Mouse (Mus musculus): ENCODE measurements around the gene Pcbp2. TPM values are rescaled to one million over a fixed set of nuclear protein-coding genes. Genes with fewer than 3 reads are reported as not detected.

Pcbp2 gene
- polyA plus RNA-seq, 3 experiments from 2014 or later: 156 to 225 (median 201) TPM

DNA sequence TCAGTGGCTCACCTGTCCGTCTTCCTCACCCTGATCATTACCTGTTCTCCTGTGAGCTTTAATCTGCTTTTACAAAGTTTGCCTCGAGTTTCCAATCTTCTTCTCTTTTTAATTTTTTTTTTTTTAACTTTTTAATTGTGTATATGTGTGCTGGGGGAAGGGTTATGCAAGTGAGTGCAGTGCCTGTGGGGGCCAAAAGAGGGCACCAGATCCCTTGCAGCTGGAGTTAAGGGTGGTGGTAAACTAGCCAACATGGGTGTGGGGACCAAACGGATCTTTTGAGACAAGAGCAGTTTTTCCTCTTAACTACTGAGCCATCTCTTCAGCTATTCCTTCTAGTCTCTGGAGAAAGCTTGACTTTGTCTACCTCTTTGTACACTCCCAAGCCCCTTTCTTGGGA, 57.6 kb downstream of the Pcbp2 start:
- no peak for ATAC-seq

DNA sequence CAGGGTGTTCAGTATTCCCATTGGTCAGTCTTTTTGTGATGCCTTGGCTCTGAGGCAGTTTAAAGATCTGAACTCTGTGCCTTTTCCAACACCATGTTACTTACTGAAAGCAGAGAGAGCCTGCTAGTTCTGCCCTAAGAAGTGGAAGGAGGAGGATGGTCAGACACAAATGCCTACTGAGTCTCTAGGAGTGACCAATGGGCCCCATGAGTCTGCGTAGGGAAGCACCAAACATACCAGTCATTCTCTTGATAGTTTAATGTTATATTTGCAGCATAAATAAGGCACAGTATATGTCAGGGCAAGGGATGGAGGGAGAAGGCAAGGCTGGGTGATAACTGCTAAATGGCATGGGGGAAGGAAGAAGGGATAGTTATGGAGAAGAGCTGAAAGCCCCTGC, 58.1 kb downstream of the Pcbp2 start:
- ATAC-seq: no peak

DNA sequence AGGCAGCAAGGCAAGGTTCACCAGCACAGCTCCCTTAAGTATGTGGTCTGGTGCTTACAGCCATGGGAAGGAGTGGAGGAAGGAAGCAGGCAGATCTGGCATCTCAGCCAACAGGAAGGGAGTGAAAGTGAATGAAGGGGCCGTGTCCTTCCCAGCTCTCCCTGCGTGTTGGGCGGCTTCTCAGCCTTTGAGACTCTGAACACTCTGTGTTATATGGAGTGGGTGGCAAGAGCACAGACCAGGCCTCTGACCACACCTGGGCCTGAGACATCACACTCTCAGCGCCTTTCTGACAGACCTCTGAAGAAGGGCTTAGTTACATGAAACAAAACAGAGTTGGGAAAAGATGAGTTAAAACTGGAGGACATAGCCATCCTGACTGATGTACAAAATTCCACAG, 60.2 kb downstream of the Pcbp2 start:
- no peak for ATAC-seq

DNA sequence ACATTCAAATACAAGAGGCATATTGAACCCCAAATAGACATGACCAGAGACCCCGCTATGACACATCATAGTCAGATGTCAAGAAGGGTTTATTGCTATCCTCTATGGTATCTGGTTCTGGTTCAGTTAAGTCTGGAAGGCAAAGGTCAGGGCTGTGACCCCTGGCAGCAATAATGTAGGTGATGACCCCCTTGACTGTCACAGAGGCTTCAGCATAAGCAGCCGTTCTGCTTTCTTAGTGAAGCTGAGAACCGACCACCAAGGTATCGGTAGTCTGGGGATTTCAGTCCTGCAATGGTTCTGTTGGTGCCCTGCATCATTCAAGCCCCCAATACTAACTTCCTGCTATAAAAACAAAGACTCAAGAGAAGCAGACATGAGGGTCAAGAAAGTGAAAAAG, 61.2 kb downstream of the Pcbp2 start:
- no peak for ATAC-seq

DNA sequence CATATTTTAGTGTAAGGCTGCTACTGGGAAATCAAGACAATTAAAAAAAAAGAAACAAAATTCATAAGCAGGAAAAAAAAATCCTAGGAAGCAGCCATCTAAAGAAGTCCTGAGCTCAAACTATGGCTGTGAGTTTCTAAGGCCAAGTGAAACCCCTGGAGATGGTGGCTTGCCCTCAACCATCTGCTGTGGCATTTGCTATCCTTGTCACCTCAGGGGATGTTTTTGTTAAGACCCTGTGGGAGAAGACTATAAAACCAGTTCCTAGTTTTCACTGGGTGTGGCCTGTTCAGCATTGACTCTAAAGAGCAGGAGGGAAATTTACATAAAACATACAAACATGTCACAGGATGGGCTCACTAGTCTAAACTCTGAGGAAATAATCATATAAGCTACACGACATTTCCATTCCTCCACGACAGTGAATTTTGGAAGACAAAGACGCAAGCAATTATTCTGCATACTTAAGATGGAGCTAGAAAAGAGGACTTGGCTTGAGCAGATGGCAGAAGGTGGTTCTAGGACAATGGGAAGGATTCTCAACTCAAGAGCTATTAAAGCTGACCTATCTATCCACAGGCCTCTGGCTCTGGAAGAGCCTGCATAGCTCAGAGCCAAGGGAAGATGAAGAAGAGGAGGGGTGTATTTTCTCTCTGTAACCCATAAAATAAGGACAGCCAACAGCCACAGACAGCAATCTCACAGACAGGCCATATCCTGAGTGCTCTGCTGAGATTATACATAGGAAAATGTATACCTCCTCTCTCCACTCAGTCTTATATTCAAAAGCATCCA, 62.0 kb downstream of the Pcbp2 start:
- ATAC-seq: no peak

DNA sequence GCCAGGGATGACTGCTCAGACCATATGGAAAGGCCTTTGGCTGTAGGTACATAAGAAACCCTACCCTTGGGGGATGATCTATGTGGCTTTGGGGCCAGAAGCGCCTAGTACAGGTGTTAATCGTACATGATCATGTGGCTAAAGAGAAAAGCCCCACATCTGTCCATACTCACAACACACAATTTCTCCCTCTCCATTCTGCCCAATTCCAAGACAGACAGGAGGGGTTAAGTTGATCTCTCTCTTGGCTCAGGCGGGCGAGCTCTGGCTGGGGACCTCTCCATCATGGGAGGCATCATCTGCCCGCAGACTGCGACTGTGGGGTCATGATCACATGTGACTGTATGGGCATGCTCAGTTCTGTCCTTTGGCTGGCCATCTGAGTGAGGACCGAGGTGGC, 63.6 kb downstream of the Pcbp2 start:
- no peak for ATAC-seq

DNA sequence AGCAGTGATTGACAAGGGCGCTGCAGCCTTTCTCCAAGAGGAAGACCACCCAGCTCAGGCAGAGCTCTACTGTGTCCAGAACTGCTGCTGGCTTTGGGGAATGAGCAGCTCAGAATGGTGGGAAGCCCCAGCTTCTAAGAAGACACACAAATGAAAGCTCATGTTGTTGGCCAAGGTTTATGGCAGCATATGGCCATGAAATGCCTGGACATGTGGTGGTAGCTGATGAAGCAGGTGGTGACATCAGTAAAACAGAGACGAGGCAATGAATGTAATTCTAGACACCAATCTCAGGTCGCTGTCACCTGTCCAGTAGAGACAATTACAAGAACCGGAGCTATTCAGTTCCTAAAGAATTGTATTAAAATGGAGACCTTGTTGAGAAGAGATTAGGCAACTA, 74.5 kb downstream of the Pcbp2 start:
- no peak for ATAC-seq

DNA sequence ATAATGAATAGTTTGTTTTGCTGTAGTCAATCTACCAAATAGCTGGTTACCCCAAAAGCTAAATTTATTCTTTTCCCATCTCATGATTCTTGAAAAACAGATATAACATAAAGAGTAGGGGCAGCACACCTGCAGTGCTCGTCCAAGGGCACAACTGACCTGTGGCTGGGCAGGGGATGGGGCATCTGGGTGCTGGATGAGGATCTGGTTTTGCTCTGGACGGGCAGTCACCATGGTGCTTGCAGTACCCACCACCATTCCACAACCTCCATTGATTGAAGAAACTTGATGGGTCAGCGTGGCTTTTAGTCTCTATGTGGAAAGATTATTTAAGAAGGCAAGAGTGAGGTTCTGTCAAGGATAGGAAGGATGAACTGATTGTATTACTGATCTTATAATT, 75.9 kb downstream of the Pcbp2 start:
- no peak for ATAC-seq

DNA sequence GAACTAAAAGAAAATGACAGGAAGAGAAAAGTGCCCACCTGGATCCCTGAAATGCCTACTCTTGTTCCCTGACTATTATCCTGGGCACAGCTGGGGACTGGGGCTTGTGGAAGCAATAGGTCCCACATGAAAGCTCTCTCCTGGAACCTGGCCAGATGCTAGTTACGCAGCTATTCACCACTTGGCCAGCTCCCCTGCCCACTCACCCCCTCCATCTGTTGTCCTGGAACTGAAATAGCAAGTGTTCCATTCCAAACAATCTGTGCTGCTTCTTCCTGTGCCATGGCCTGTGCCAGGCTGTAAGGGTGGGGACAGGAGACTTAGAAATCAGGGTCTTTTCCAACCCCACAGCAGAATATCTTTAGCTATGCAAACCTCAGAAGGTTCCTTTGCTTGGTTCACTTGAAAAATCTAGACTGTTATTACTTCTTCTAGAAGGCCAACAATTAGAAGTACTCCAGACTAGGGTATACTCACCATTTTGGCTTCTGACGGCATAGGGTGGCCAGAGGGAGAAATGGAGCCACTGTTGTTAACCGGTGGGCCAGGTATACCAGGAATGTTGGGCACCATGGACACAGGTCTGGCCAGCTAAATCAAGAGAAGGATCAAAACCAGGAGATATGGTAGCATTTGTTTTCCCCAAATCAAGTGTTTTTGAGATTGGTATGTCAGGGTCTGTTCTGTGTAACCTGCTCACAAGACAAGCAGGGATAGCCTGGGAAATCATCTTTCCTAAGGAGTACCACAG, 76.5 kb downstream of the Pcbp2 start:
- ATAC-seq: no peak

DNA sequence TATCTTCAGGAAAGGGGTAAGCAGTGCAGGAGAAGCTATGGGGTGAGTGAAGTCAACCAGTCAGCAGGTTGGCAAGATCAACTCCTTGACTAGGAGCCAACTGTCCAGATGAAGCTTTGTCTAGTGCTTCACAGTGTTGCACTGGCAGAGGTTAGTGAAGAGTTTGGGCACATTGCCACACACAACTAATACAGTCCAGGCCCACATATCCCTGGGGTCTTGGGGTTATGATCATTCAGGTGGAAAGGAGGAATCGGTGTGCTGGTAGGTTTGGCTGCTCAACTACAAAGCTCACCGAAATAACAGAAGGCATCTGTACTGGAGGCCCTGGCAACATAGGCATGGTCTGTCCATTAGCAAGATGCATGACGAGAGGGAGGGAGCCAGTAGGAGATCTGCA, 77.1 kb downstream of the Pcbp2 start:
- no peak for ATAC-seq

Other genes starting within 250 kb of the Pcbp2 start
- gene Itgb7, start 238.6 kb upstream of the Pcbp2 start, polyA plus RNA-seq (2017; shearing (Covaris generic)): 100 to 1,000 TPM; 364 to 513 (median 397) TPM
- gene Rarg, start 213.0 kb upstream of the Pcbp2 start, polyA plus RNA-seq (2017; shearing (Covaris generic)): 10 to 100 TPM; 15.5 to 18.4 (median 18.3) TPM
- not detected for gene Gm9918, start 200.0 kb upstream of the Pcbp2 start, polyA plus RNA-seq (2017; shearing (Covaris generic))
- 10 to 100 TPM; 30.8 to 33.1 (median 31.8) TPM for gene Mfsd5, start 191.1 kb upstream of the Pcbp2 start, polyA plus RNA-seq (2017; shearing (Covaris generic))
- 10 to 100 TPM in 1 of 3 experiments, 1 to 10 TPM in 2; 1.9 to 17.9 (median 3.2) TPM for gene Espl1, start 174.3 kb upstream of the Pcbp2 start, polyA plus RNA-seq (2017; shearing (Covaris generic))
- 1,000 to 10,000 TPM in 2 of 3 experiments, 100 to 1,000 TPM in 1; 936 to 1,841 (median 1,443) TPM for gene Pfdn5, start 144.4 kb upstream of the Pcbp2 start, polyA plus RNA-seq (2017; shearing (Covaris generic))
- gene Myg1, start 138.8 kb upstream of the Pcbp2 start, polyA plus RNA-seq (2017; shearing (Covaris generic)): 100 to 1,000 TPM; 102 to 153 (median 123) TPM
- 10 to 100 TPM; 39.8 to 53.2 (median 43.1) TPM for gene Aaas, start 119.8 kb upstream of the Pcbp2 start, polyA plus RNA-seq (2017; shearing (Covaris generic))
- gene Sp7, start 103.4 kb upstream of the Pcbp2 start, polyA plus RNA-seq (2017; shearing (Covaris generic)): not detected
- 10 to 100 TPM; 19.1 to 23.3 (median 22.6) TPM for gene Sp1, start 64.4 kb upstream of the Pcbp2 start, polyA plus RNA-seq (2017; shearing (Covaris generic))
- gene Amhr2, start 25.2 kb upstream of the Pcbp2 start, polyA plus RNA-seq (2017; shearing (Covaris generic)): not detected
- gene Prr13, start 11.5 kb upstream of the Pcbp2 start, polyA plus RNA-seq (2017; shearing (Covaris generic)): 1,000 to 10,000 TPM; 1,063 to 1,565 (median 1,138) TPM
- not detected for gene Gm10337, start 33.2 kb downstream of the Pcbp2 start, polyA plus RNA-seq (2017; shearing (Covaris generic))
- 1 to 10 TPM; 6.6 to 10.0 (median 7.5) TPM for gene Map3k12, start 46.5 kb downstream of the Pcbp2 start, polyA plus RNA-seq (2017; shearing (Covaris generic))
- gene Tarbp2, start 47.7 kb downstream of the Pcbp2 start, polyA plus RNA-seq (2017; shearing (Covaris generic)): 10 to 100 TPM; 22.8 to 34.5 (median 27.5) TPM
- gene Npff, start 54.4 kb downstream of the Pcbp2 start, polyA plus RNA-seq (2017; shearing (Covaris generic)): 1 to 10 TPM; 1.1 to 6.1 (median 3.2) TPM
- under 1 TPM in 1 of 3 experiments, not detected in 2; 0.85 TPM for gene Gm28047, start 154.5 kb downstream of the Pcbp2 start, polyA plus RNA-seq (2017; shearing (Covaris generic))
- 10 to 100 TPM; 20.8 to 59.2 (median 45.1) TPM for gene Atf7, start 154.9 kb downstream of the Pcbp2 start, polyA plus RNA-seq (2017; shearing (Covaris generic))
- gene Atp5g2, start 201.8 kb downstream of the Pcbp2 start, polyA plus RNA-seq (2017; shearing (Covaris generic)): 10 to 100 TPM; 32.4 to 64.3 (median 37.5) TPM